Mouse (Mus musculus) erythroblast, embryonic 14.5 days (primary cell): ENCODE results near the gene Yipf2.

Experiments
- GATA1 ChIP-seq: IDR thresholded peaks from 2 replicates; pipeline ENCODE4 v1.6.1; 2012; ENCODE audit warnings: low read length, inconsistent platforms, mixed read lengths
- TAL1 ChIP-seq: IDR thresholded peaks from 3 replicates; pipeline ENCODE4 v1.6.1; 2012; ENCODE audit warnings: low read length, inconsistent platforms, mixed read lengths

DNA sequence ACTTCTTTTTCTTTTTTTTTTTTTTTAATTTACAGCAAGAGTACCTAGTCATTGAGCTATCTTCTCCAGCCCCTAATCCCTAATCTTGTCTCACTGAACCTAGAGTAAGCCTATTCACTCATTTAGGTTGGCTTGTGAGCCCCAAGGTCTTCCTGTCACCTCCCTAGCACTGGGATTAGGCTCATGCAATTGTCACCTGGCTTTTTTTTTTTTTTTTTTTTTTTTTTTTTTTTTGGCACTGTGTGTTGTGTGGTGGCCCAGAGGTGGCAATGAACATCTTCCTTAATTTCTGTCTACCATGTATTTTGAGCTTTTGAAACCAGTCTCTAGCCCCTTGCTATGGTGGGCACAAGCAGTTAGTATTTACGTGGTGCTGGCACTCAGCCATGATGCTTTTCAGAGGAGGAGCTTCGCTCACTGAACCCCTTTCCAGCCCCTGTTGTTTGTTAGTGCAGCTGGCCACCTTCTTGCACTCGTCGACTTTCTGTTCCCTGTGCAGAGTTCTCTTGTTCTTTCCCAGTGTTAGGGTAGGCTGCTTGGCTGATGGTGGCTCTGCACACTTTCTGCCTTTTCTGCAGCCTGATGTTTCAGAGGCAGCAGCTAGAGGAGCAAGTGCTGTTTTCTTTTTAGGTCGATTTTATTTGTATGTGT lies 34.6 kb upstream of the Yipf2 start:
- TF ChIP-seq GATA1 = no peak
- no peak for TF ChIP-seq TAL1
